Mouse (Mus musculus): ENCODE measurements around the gene Slc28a3. TPM values are rescaled to one million over a fixed set of nuclear protein-coding genes. Genes with fewer than 3 reads are reported as not detected.

Slc28a3 gene
- total and polyA plus RNA-seq, 2 experiments from 2014 or later = not detected

GRCm38 (mm10) chr13:58503610-58504009 lies 107.1 kb downstream of the Slc28a3 start:
- TF ChIP-seq CTCF (IDR thresholded peaks at IDR 0.05) = no peak
- Histone ChIP-seq H3K9ac (replicated peaks; ENCODE audit: low read length, poor library complexity, severe bottlenecking) (no peak overlapping the region), H3K36me3 (ENCODE audit: insufficient read depth, low read length) (no peaks in the 10 kb centered on the region), H3K4me1 (ENCODE audit: insufficient read depth, low read length) (no peaks in the 10 kb centered on the region), H3K27me3 (ENCODE audit: insufficient read depth, low read length) (no peaks in the 10 kb centered on the region), H3K27ac (ENCODE audit: low read depth, low read length) (no peak overlapping the region), H3K4me2 (ENCODE audit: low read depth, low read length, poor library complexity, severe bottlenecking) (no peak overlapping the region), H3K4me3 (ENCODE audit: low read depth, low read length) (no peak overlapping the region), H3K9me3 (ENCODE audit: low read length) (no peaks in the 10 kb centered on the region)
- WGBS = 89% methylated on average over 2 of the region's 2 CpGs
- DNase-seq (ENCODE audit: low spot score) (no peak), ATAC-seq (ENCODE audit: low FRiP score) (no peak)

GRCm38 (mm10) chr13:58497809-58498208 lies 112.9 kb downstream of the Slc28a3 start:
- Histone ChIP-seq H3K36me3 (ENCODE audit: insufficient read depth, low read length) (no peaks in the 10 kb centered on the region), H3K4me1 (ENCODE audit: insufficient read depth, low read length) (no peaks in the 10 kb centered on the region), H3K27ac (ENCODE audit: low read depth, low read length) (no peak overlapping the region), H3K27me3 (ENCODE audit: insufficient read depth, low read length) (no peaks in the 10 kb centered on the region), H3K9ac (replicated peaks; ENCODE audit: low read length, poor library complexity, severe bottlenecking) (no peak overlapping the region), H3K4me2 (ENCODE audit: low read depth, low read length, poor library complexity, severe bottlenecking) (no peak overlapping the region), H3K4me3 (ENCODE audit: low read depth, low read length) (no peak overlapping the region), H3K9me3 (ENCODE audit: low read length) (no peaks in the 10 kb centered on the region)
- DNase-seq (ENCODE audit: low spot score) = no peak
- ATAC-seq (ENCODE audit: low FRiP score) = no peak
- no peak for TF ChIP-seq CTCF (IDR thresholded peaks at IDR 0.05)
- WGBS = 55% methylated on average over 12 of the region's 12 CpGs

Other genes starting within 250 kb of the Slc28a3 start
- gene 2210016F16Rik, start 225.7 kb downstream of the Slc28a3 start, total RNA-seq (2014; rRNA removed) = 18.3 and 20.3 TPM in 2 replicates
- 16.5 and 17.6 TPM in 2 replicates for gene 2210016F16Rik, start 225.7 kb downstream of the Slc28a3 start, polyA plus RNA-seq (2015; fragmentation: Nextera tagmentation; extraction: Ambion mirVana)
- 13.9 and 20.3 TPM in 2 replicates for gene Rmi1, start 208.6 kb downstream of the Slc28a3 start, total RNA-seq (2014; rRNA removed)
- 17.8 and 18.7 TPM in 2 replicates for gene Rmi1, start 208.6 kb downstream of the Slc28a3 start, polyA plus RNA-seq (2015; fragmentation: Nextera tagmentation; extraction: Ambion mirVana)
- gene Hnrnpk, start 207.5 kb downstream of the Slc28a3 start, total RNA-seq (2014; rRNA removed) = 598 and 662 TPM in 2 replicates
- 861 and 905 TPM in 2 replicates for gene Hnrnpk, start 207.5 kb downstream of the Slc28a3 start, polyA plus RNA-seq (2015; fragmentation: Nextera tagmentation; extraction: Ambion mirVana)
- gene Ntrk2, start 195.7 kb upstream of the Slc28a3 start, total RNA-seq (2014; rRNA removed) = 202 and 207 TPM in 2 replicates
- gene Ntrk2, start 195.7 kb upstream of the Slc28a3 start, polyA plus RNA-seq (2015; fragmentation: Nextera tagmentation; extraction: Ambion mirVana) = 138 and 141 TPM in 2 replicates

Measured in midbrain, postnatal 0 days (tissue).